ENCODE assay signal across 1 mouse cellular context in genomic region chr9:107553541-107554318, GRCm38 (mm10).
TF ChIP-seq lines count a peak whose summit lies in the region.

No protein-coding gene starts in this region.

TF ChIP-seq in MEL, 35 proteins besides CTCF, POLR2A, EP300 and RAD21:
- TF ChIP-seq UBTF (IDR thresholded peaks at IDR 0.05; ENCODE audit: borderline replicate concordance, insufficient read depth, low read depth, low read length) (no peak), CHD2 (IDR thresholded peaks at IDR 0.05; ENCODE audit: low read length) (no peak), MAZ (IDR thresholded peaks at IDR 0.05; ENCODE audit: low read depth, low read length) (0 out of 2 replicates have a peak, but pooled peaks have one; percentile 8), MEF2A (IDR thresholded peaks at IDR 0.05; ENCODE audit: extremely low read depth, insufficient replicate concordance, low read depth, low read length, poor library complexity, severe bottlenecking) (no peak), RCOR1 (IDR thresholded peaks at IDR 0.05; ENCODE audit: low read depth, low read length) (peak; percentile 20; the same call in 1 of the 2 replicates)
